Mouse (Mus musculus): ENCODE measurements at regions not wholly inside any gene's neighbourhood (a gene's known extent, or its start where the extent isn't known, plus 50 kb on each side); places are given as distances from the start of the nearest gene placed in this dataset.

DNA sequence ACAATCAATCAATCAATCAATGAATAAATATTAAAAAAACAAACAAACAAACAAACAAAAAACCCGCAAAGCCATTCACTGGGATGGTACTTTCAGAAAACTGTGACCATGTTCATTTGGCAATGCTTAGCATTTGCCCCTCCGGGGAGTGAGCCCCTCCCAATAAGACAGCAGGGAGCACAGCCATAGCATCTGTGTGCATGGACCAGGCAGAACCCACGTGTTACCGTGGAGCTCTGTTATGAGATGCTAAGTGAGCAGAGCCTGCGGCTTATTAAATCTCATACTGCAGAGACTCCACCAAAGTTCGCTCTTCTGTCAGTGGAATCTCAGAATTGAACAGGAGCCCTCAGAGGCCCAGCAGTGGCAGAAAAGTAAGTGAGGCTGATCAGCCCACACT, 438.7 kb upstream of the Atp11b start:
- no peak for DNase-seq (ENCODE audit: low spot score in 2 of 2)

DNA sequence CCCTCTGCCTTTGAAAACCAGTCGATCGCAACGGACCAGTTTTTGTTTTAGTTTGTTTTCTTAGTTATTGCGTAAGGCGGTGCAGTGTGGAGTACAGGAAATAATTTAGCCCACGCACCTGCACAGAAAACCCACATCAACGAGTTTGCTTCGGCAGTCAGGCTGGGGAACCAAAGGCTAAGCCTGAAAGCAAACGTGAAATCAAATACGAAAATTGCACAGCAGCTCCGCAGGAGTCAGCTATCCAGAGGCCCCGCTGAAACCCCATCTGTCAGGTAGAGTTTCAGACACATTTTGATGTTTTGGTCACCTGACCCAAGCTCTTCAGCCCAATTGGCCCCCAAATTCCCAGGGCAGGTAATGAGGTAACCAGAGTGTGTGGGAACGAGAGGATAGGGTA, 435.6 kb upstream of the Atp11b start:
- DNase-seq (ENCODE audit: low spot score in 2 of 2) = no peak

DNA sequence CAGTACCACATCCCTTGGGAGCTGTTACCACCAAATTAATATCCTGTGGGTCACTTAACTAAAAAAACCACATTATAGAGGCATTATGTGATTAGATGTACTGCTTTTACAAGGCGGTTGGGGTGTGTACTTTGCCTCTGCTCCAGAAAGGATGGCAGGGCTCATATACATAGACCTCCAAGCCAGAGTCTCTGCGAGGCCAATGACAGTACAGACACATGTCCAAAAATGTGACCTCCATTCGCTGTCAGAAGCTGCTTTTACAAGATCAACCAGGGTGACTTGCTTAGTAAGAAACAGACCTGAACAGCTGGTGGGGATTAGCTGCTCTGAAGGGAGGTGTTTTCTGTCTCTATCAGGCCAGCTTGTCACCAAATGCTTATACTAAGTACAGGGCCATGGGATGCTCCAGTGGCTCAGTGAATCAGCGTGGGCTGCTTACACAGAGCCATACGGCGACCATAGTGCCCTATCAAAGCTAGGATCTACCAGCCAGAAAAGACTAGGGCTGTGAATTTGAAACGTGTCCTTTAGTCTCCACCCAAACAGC, 433.0 kb upstream of the Atp11b start:
- DNase-seq (ENCODE audit: low spot score in 2 of 2) = no peak

- DNase-seq (ENCODE audit: low spot score in 2 of 2) = no peak
These were observed 431.9 kb upstream of the Atp11b start for GRCm38 (mm10) chr3:35321991-35322390.

GRCm38 (mm10) chr3:35322899-35323298, 431.0 kb upstream of the Atp11b start:
- DNase-seq (ENCODE audit: low spot score in 2 of 2) = no peak

- peak; percentile 42 to 69 for DNase-seq (ENCODE audit: low spot score in 2 of 2)
These were observed 430.3 kb upstream of the Atp11b start for GRCm38 (mm10) chr3:35323450-35324077.

GRCm38 (mm10) chr3:35324186-35324585, 429.7 kb upstream of the Atp11b start:
- DNase-seq (ENCODE audit: low spot score in 2 of 2) = peak; percentile 13 to 26

- no peak for DNase-seq (ENCODE audit: low spot score in 2 of 2)
These were observed 421.2 kb upstream of the Atp11b start for GRCm38 (mm10) chr3:35332534-35333272.

- no peak for DNase-seq (ENCODE audit: low spot score in 2 of 2)
These were observed 419.9 kb upstream of the Atp11b start for GRCm38 (mm10) chr3:35334017-35334416.

GRCm38 (mm10) chr3:35334546-35334945, 419.4 kb upstream of the Atp11b start:
- no peak for DNase-seq (ENCODE audit: low spot score in 2 of 2)

- no peak for DNase-seq (ENCODE audit: low spot score in 2 of 2)
These were observed 418.1 kb upstream of the Atp11b start for GRCm38 (mm10) chr3:35335837-35336236.

DNA sequence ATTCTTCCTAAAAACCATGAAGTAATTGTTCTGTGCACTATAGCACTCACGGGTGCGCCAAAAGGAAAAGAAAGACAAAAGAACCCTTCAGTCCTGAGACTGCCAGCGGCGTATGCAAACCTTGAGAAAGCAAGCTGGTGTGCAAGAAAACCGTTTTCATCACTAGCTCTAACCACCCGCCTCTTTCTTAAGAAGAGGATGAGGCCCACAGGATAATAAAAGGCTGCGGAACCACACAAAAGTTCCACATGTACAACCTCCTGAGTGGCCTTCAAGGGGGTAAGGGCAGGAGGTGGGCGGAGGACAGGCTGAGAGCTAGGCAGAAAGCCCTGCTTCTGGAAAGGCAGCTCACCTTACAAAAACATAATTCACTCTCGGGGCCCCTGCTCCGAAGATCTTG, 413.4 kb upstream of the Atp11b start:
- no peak for DNase-seq (ENCODE audit: low spot score in 2 of 2)

GRCm38 (mm10) chr3:35340935-35341800, 412.7 kb upstream of the Atp11b start:
- DNase-seq (ENCODE audit: low spot score in 2 of 2) = peak; percentile 71 to 85

GRCm38 (mm10) chr3:35341840-35342239, 412.1 kb upstream of the Atp11b start:
- DNase-seq (ENCODE audit: low spot score in 2 of 2) = no peak

- DNase-seq (ENCODE audit: low spot score in 2 of 2) = no peak
These were observed 411.3 kb upstream of the Atp11b start for GRCm38 (mm10) chr3:35342584-35342983.

- no peak for DNase-seq (ENCODE audit: low spot score in 2 of 2)
These were observed 410.0 kb upstream of the Atp11b start for GRCm38 (mm10) chr3:35343936-35344335.

GRCm38 (mm10) chr3:35349114-35349513, 404.8 kb upstream of the Atp11b start:
- DNase-seq (ENCODE audit: low spot score in 2 of 2) = no peak

DNA sequence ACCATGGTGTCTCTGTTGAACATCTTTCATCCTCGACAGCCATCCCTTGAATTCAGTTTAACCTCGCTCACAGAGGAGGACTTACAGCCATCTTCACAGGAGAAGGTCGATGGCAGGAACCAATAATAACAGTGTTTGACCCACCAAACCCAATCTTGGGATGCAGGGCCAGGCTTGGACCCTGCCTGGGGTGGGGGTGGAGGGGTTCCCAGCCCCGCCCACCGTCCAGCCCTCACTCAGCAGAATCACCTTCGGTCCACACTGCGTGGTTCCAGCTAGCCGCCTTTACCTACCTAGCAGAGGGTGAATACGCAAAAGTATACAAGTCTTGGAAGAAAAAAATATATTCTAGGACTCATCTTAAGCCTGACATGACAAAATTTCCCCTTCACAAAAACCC, 400.5 kb upstream of the Atp11b start:
- no peak for DNase-seq (ENCODE audit: low spot score in 2 of 2)

DNA sequence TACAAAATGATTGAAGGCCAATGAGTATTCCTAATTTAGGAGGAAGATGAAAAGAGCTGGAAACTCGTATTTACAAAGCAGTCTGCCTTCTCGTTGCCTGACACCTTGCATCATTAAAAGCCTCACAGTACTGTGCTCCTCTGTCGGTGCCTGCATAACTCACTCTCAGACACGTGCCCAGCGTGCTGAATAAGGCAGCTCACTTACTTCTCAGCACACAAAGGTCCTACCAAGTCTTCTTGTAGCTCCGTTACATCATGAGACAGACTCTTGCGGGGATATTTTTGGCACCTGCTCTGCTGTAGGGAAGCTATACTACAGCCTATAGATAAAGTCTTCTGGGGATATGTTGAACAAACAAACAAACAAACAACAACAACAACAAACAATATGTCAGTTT, 400.0 kb upstream of the Atp11b start:
- no peak for DNase-seq (ENCODE audit: low spot score in 2 of 2)

- DNase-seq (ENCODE audit: low spot score in 2 of 2) = no peak
These were observed 399.6 kb upstream of the Atp11b start for GRCm38 (mm10) chr3:35354356-35354755.

DNA sequence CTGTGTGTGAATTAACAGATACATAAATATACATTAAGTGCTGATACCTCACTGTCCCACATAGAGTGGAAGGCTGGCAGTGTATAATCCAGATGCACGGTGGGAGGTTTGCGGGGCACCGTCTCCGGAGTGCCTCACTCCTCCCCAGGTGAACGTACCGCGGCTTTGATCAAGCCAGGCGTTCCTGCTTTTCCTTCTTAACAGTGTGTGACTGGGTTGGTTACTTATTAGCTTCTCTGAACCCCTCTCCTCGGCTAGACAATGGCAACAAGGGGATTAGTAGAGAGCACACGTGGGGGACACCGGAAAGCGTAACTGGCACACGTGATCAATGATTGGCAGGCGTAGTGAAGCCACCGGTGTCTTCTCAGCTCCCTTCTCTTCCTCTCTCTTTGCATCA, 396.8 kb upstream of the Atp11b start:
- DNase-seq (ENCODE audit: low spot score in 2 of 2) = no peak

DNA sequence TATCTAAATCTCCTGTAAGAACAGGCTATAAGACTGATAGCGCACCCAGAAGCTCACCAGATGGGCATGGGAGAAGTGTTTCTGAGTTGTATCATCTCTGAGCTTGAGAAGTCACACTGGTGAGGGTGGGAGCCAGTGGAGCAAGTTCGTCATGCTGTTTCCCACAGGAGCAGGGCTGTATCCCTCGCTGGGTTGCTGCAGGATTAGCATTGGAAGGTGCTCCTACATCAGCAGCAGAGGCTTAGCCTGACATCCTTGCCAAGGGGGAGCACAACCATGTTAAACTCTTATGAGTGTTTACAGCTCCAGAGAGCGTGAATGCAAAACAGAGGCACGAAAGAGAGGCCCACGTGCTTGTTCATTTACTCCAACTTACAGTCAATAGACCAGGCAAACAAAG, 395.4 kb upstream of the Atp11b start:
- DNase-seq (ENCODE audit: low spot score in 2 of 2) = no peak

Data from layer of hippocampus, adult 8-10 months (tissue).